Mouse (Mus musculus): ENCODE results near the gene Olfr1151.

DNA sequence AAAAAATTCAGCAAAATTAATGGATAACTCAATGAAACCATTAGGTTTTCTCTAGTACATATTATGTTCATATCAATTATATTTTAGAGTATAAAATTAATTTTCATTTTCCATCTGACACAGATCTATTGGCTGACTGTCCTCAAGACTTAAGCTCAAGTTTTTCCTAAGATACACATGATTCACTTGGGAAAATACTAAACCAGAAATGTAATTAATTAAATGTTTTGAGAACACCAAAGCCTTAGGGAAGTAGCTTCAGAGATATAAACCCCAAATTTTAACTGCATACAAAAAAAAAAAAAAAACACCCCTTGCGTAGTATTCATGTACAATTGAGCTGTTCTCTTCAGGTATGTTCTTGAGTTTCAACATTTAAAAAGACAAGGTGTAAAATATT, at the start of gene Olfr1151:
- TF ChIP-seq CTCF (IDR thresholded peaks at IDR 0.05; ENCODE audit: borderline replicate concordance, control insufficient read depth, extremely low read depth, insufficient read depth, low read length, poor library complexity), result no peak
- no peak for TF ChIP-seq POLR2A (IDR thresholded peaks at IDR 0.05; ENCODE audit: control insufficient read depth, extremely low read depth, insufficient read depth, low read length, poor library complexity)

Data from thymus, adult 2 months (tissue).